Mouse (Mus musculus) layer of hippocampus, adult 6 months (tissue): ENCODE measurements around the gene Kctd17. TPM values are rescaled to one million over a fixed set of nuclear protein-coding genes. Genes with fewer than 3 reads are reported as not detected.

Experiments used
- long read RNA-seq, 2 experiments: library from polyadenylated mRNA; unstranded; transcript quantifications; one replicate each; pipeline ENCODE4 v2.0.0; 2019 to 2020
- polyA plus RNA-seq: library from polyadenylated mRNA; unstranded; fragments of <200 nt; fragmentation: Nextera tagmentation; gene quantifications from 2 replicates; pipeline ENCODE4 v1.2.3, GENCODE M21; 2021

Gene Kctd17
- 23.6 and 26.1 TPM in 2 replicates for polyA plus RNA-seq
- long read RNA-seq, experiment 1, partial matches to known transcripts, result 13 of 20 reads
- long read RNA-seq, experiment 1, other reads (novel, unspliced or antisense), result 4 of 20 reads
- long read RNA-seq, experiment 2, transcript Kctd17-210 (6 exons, 539 nt), result minor isoform, 5 of 51 reads
- long read RNA-seq, experiment 2, transcript Kctd17-202 (6 exons, 986 nt), result major isoform, 14 of 51 reads
- long read RNA-seq, experiment 2, partial matches to known transcripts, result 7 of 51 reads
- long read RNA-seq, experiment 2, other reads (novel, unspliced or antisense), result 21 of 51 reads

DNA sequence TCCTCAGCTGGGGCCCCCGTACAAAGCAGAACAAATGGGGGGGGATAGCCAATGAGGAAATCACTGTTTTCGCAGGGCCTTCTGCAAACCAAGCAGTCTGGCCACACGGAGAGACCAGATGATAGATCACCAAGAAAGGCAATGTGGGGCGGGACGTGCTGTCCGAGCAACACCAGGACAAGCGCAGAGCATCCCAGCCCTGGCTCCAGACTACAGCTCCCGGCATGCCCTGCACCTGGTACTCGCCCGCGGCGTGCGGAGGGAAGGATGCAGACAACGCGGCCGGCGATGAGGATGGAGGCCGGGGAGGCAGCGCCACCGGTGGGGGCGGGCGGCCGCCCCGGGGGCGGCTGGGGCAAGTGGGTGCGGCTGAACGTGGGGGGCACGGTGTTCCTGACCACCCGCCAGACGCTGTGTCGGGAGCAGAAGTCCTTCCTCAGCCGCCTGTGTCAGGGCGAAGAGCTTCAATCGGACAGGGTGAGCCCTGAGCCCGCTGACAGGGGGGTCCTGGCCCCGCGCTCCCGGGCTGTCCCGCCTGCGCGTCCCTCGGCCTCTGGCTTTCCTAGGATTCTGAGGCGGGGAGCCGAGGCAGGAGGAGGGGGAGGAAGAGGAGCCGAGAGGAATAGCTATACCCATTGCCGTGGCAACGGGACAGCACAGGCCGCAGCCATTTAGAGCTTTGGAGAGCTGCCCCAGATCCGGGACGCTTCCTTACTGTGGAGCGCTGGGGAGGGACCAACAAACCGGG is at the start of gene Kctd17:
Gene Kctd17 (plus strand): TSS at position 174 of the 748 bp plus-strand sequence.

DNA sequence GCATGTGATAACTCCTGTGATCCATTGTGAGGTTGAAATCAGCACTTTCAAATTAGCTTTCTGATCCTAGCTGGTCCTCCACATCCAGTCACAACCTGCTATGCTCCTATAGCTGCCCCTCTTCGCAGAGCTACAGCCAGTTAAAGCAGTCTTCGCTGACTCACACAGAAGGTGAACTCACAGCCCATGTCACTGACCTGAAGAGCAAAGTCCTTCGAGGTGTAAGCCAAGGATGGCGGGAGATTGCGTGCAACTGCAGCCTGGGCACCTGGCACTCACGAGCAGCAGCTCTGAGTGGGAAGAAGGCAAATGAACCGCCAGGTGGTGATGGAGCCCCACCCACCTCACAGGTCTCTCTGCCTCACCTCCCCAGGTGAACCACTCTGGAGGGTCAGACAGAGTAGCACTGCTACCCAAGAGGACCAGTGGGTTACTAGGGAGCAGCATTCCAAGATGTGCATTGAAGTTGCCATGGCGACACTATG is 32.8 kb upstream of the Kctd17 start, which contains the start of gene Tex33:
Gene Tex33 (minus strand): TSS at position 435 of the 485 bp plus-strand sequence.

DNA sequence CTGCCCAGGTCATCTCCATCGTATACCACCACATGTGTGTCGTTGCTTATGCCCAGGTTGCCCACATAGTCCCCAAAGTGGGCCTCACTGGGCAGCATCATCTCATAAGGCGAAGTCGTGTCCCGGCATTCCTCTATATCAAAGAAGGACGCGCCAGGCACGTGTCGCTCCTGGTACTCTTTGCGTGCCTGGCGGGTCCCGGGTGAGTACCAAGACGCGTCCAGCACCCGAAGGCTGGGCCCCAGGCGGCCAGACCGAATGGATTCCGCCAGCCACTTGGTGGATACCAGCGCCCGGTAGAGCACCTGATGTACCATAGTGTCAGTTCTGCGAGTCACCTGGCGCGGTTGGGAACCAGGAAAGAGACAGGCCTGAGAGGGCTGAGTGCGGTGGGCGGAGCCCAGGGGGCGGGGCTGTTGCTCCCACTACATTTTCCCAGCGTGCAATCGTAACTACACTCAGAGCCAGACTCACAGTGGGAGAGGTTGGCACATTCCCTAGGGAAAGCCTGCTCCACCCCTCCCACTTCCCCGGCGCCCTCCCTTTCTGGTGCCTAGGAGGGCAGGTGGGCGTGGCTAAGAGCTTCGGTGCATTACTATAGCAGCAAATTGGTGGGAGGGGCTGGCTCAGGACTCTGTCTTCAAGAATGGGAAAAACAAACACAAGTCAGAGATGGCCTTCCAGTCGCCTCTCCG is 22.7 kb upstream of the Kctd17 start, which contains the start of gene Tst:
Gene Tst (minus strand): TSS at position 391 of the 695 bp plus-strand sequence.

DNA sequence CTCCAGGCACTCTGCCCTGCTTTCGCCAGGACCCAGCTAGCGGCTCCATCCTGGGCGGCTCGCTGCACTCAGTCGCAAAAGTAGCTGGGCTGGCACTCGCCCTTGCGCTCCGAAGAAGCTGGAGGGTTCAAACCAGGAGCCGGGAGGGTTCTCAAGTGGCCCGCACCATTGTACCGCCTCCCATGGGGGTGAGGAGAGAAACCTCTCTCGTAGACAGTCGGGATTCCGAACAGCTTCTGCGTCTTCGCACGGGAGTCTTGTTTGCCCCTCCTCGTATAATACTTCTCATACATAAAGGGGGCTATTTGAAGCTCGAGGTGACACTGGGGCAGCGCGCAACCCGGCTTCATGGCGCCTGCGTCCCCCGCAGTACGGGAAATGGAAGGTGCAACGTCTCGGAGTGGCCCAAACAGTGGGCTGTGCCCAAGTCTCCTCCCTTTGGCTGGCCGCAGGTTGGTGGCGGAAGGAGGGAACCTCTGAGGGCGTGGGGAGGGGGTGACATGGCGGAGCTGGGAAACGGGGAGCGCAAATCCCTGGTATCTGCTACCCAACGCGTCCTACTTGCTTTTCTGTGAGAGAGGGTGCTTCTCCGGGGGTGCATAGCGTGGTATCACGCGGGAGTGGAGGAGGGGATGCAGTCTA is 21.9 kb upstream of the Kctd17 start, which contains the start of gene Mpst:
Gene Mpst (plus strand): TSS at position 124 of the 642 bp plus-strand sequence.

DNA sequence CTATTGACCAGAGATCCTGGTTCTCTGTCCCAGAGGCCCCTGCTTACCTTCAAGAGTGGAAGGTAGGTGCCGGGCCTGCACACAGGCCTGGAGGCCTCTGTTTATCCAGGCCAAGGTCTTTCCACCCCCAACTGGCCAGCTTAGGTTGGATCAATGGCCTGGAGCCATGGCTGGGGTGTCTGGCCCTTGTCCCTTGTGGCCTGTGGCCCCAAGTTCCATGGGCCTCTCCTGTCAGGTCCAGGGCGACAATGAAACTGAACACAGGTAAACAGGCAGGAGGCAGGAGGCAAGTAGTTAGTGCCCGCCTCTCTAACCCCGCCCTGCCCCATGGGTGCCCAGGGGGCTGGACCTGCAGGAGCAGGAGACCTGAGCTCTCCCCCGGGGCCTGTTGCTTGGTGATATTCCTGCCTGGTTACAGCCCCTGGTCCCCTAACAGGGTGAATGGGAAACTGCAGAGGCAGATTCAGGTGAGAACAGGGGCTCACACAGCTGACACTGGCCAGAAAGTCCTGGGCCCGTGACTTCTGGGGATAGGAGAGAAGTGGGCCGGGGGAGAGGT is 40.1 kb downstream of the Kctd17 start, which contains the start of gene Tmprss6:
Gene Tmprss6 (minus strand): TSS at position 256 of the 559 bp plus-strand sequence.

Other genes with a start within 250 kb of the Kctd17 start
- 50.9 and 51.1 TPM in 2 replicates for gene Pvalb, start 222.2 kb upstream of the Kctd17 start, polyA plus RNA-seq
- gene Ncf4, start 183.8 kb upstream of the Kctd17 start, polyA plus RNA-seq, result 1.5 and 2.1 TPM in 2 replicates
- gene Csf2rb2, start 122.8 kb upstream of the Kctd17 start, polyA plus RNA-seq, result 0.72 and 0.95 TPM in 2 replicates
- 0.46 and 0.55 TPM in 2 replicates for gene Csf2rb, start 102.8 kb upstream of the Kctd17 start, polyA plus RNA-seq
- gene Tex33, start 32.7 kb upstream of the Kctd17 start, polyA plus RNA-seq, result not detected in 2 replicates
- gene Tst, start 22.7 kb upstream of the Kctd17 start, polyA plus RNA-seq, result 107 and 112 TPM in 2 replicates
- 3.4 and 5.7 TPM in 2 replicates for gene Mpst, start 22.1 kb upstream of the Kctd17 start, polyA plus RNA-seq
- 0.67 and 0.83 TPM in 2 replicates for gene Tmprss6, start 40.1 kb downstream of the Kctd17 start, polyA plus RNA-seq
- gene Il2rb, start 66.7 kb downstream of the Kctd17 start, polyA plus RNA-seq, result 0.04 and 0.11 TPM in 2 replicates
- gene C1qtnf6, start 102.9 kb downstream of the Kctd17 start, polyA plus RNA-seq, result 0.24 and 0.38 TPM in 2 replicates
- gene Sstr3, start 116.1 kb downstream of the Kctd17 start, polyA plus RNA-seq, result 5.2 and 5.3 TPM in 2 replicates
- 9.5 and 12.2 TPM in 2 replicates for gene Rac2, start 144.2 kb downstream of the Kctd17 start, polyA plus RNA-seq
- gene Cyth4, start 168.5 kb downstream of the Kctd17 start, polyA plus RNA-seq, result 4.9 and 6.6 TPM in 2 replicates